Mouse (Mus musculus) midbrain, embryonic 14.5 days (tissue): ENCODE data around the gene Dcaf11. TPM values are rescaled to one million over a fixed set of nuclear protein-coding genes. Genes with fewer than 3 reads are reported as not detected.

Experiments
- ATAC-seq: fragments of 200-750 bp; cut with Nextera tagmentation; 2 replicates; pipeline ENCODE4 v1.8.0; 2017; ENCODE audit warnings: moderate number of reproducible peaks, moderate library complexity; ENCODE audit not compliant: low FRiP score, low TSS enrichment
- DNase-seq: peaks from one replicate; pipeline ENCODE4 v3.0.0-alpha.2; 2015
- H3K27ac ChIP-seq: fragments of 300-500 bp; sonication (generic); replicated peaks from 2 replicates; pipeline ENCODE4 v1.5.1; 2014; ENCODE audit warnings: mild to moderate bottlenecking, low read depth, low read length, moderate library complexity
- H3K27me3 ChIP-seq: fragments of 300-500 bp; sonication (generic); 2 replicates; pipeline ENCODE4 v1.6.1; 2014; ENCODE audit warnings: low read length, control low read depth, mixed read lengths; ENCODE audit not compliant: control insufficient read depth, insufficient read depth
- H3K36me3 ChIP-seq: fragments of 300-500 bp; sonication (generic); 2 replicates; pipeline ENCODE4 v1.6.1; 2014; ENCODE audit warnings: low read length, control low read depth; ENCODE audit not compliant: control insufficient read depth, insufficient read depth
- H3K4me1 ChIP-seq: fragments of 300-500 bp; sonication (generic); 2 replicates; pipeline ENCODE4 v1.6.1; 2014; ENCODE audit warnings: mild to moderate bottlenecking, antibody characterized with exemption, low read length, control low read depth; ENCODE audit not compliant: control insufficient read depth, insufficient read depth
- H3K4me2 ChIP-seq: fragments of 300-500 bp; sonication (generic); 2 replicates; pipeline ENCODE4 v1.6.1; 2014; ENCODE audit warnings: mild to moderate bottlenecking, low read length, moderate library complexity
- H3K4me3 ChIP-seq: fragments of 300-500 bp; sonication (generic); replicated peaks from 2 replicates; pipeline ENCODE4 v1.5.1; 2014; ENCODE audit warnings: low read depth, low read length
- H3K9ac ChIP-seq: fragments of 300-500 bp; sonication (generic); replicated peaks from 2 replicates; pipeline ENCODE4 v1.6.1; 2014; ENCODE audit warnings: mild to moderate bottlenecking, low read length, moderate library complexity
- H3K9me3 ChIP-seq: fragments of 300-500 bp; sonication (generic); 2 replicates; pipeline ENCODE4 v1.6.1; 2016; ENCODE audit warnings: low read length, control low read depth, mixed read lengths; ENCODE audit not compliant: control insufficient read depth
- WGBS: fragments of 180-500 bp; shearing (Covaris S2); extraction: QIAGEN DNeasy Blood & Tissue Kit; methylation state at CpG from one replicate; pipeline ENCODE4 v1.1.7; 2014; 5-methylcytosine and 5-hydroxymethylcytosine counted together
- polyA plus RNA-seq: library from polyadenylated mRNA; unstranded; fragments of >200 nt; fragmentation: Nextera tagmentation; extraction: Ambion mirVana; gene quantifications from 2 replicates; pipeline ENCODE4 v1.2.1, GENCODE M21; 2014

The Dcaf11 gene
- polyA plus RNA-seq, 1 experiment from 2014 or later: 133 TPM

DNA sequence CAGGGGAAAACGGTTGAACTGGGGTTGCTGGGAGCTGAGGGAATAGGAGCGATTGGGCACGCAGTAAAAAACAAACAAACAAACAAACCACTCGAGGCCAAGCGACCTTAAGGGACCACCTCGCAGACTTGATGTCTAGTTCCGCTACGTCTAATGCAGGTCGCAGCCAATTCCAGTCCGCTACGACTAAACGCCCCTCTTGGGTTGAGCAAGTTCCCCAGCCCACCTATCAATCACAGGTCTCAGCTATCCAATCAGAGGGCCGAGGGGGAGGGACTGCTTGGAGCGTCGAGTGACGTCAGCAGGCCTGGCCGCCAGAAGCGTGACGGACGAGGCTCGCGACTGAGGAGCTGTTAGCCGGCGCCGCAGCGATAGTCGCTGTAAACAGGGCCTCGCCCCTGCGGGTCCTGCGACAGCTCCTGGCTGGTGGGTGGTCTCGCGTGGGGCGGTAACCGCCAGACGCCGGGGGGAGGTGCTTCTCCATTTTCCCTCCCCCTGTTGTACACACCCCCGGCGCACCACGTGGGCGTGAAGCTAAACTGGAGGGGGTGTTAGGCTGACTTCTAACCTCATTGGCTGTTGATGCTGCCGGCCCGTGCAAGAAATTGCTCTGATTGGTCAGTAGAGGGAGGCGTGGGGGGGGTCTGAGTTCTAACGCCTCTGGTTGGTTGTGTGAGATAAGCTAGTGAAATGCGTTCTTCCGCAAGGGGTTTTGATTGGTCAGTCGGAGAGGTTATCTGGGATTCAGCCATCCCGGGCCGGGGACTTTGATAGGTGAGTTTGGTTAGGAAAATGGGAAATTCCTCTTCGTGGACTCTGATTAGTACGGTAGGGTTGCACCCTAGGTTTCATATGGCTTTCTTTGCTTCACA is 632 bp downstream of the Dcaf11 start, which contains the start of gene A730061H03Rik:
Gene A730061H03Rik, minus strand, starts transcription at position 205 of the 872 bp plus-strand sequence.
- under 1% methylated on average over 51 of the region's 51 CpGs for WGBS
- Histone ChIP-seq H3K27me3 (no peaks in the 10 kb centered on the region), H3K9me3 (no peaks in the 10 kb centered on the region), H3K36me3 (peaks cover 22% of the 10 kb centered on the region), H3K9ac (peak within 1 kb of the TSS; percentile 75), H3K4me1 (peaks cover 11% of the 10 kb centered on the region), H3K4me3 (peak within 1 kb of the TSS; percentile 67), H3K27ac (peak within 1 kb of the TSS; percentile 98), H3K4me2 (peak within 1 kb of the TSS; percentile 89)
- DNase-seq: peak; percentile 99
- ATAC-seq: peak; percentile 97

DNA sequence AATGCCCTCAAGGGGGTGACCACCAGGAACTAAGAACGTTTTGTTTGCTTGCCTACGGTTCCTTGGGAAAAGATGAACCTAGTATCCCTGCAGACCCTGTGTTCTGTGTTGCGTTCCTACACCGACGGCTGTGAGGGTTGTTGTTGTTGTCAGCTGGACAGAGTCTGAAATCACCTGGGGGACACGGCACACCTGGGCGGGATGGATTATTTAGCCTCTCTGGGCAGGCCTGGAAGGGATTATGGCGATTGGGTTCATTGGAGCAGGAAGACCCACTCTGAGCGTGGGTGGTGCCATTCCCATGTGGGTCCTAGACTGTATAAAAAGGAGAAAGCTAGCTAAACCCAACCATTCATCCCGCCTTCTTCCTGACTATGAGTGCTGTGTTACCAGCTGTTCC is 2.1 kb downstream of the Dcaf11 start:
- Histone ChIP-seq H3K4me3 (no peak overlapping the region), H3K4me2 (0 out of 2 replicates have a peak overlapping the region, but pooled peaks have one; percentile 89)
- no peak for ATAC-seq

DNA sequence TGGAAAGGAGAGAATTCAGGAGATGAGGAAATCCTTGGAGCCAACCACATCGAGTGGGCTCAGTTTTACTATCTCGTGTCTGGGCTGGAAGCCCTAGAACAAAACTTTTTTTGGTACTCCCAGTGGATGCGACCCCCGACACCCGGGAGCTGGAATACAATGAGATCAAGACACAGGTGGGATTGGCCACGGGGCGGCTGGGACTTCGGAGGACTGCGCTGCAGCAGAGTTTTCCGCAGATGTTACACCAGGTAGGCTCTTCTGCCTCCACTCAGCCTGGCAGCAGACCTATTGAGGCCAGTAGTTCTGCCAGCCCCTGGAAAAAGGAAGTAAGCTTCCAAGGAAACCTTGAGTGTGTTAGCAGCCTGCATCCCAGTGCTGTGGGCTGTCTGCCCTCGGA is 3.4 kb downstream of the Dcaf11 start:
- H3K36me3 ChIP-seq: peaks cover 49% of the 10 kb centered on the region

More for the DNA sequence above, 2.1 kb downstream of the Dcaf11 start:
- no peaks in the 10 kb centered on the region for H3K27me3 ChIP-seq
- peaks cover 11% of the 10 kb centered on the region for H3K4me1 ChIP-seq
- H3K36me3 ChIP-seq: peaks cover 36% of the 10 kb centered on the region
- no peaks in the 10 kb centered on the region for H3K9me3 ChIP-seq
- no peak overlapping the region for H3K27ac ChIP-seq
- H3K9ac ChIP-seq: no peak overlapping the region
- no peak for DNase-seq
- WGBS: 85% methylated on average over 10 of the region's 10 CpGs

DNA sequence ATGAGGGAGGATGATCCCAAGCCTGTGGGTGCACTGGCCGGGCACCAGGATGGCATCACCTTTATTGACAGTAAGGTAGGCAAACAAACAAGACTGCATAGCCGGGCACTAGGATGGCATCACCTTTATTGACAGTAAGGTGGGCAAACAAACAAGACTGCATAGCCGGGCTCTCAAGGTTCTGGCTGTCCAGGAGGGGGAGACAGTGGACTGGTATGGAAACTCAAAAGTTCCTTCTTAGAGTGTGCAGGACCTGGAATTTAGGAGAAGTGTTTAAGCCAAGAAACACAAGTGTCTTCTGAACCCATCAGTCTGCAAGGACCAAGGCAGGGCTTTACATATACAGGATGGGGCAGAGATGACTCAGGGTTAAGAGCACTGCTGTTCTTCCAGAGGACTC is 5.9 kb downstream of the Dcaf11 start:
- Histone ChIP-seq H3K4me2 (no peak overlapping the region), H3K9me3 (no peaks in the 10 kb centered on the region), H3K27ac (no peak overlapping the region), H3K36me3 (peaks cover 74% of the 10 kb centered on the region), H3K4me1 (peaks cover 8% of the 10 kb centered on the region), H3K27me3 (no peaks in the 10 kb centered on the region), H3K9ac (no peak overlapping the region), H3K4me3 (no peak overlapping the region)
- DNase-seq (no peak), ATAC-seq (no peak)
- WGBS: 88% methylated on average over 3 of the region's 3 CpGs

More for the DNA sequence above, 3.4 kb downstream of the Dcaf11 start:
- Histone ChIP-seq H3K4me1 (peaks cover 11% of the 10 kb centered on the region), H3K27ac (no peak overlapping the region), H3K27me3 (no peaks in the 10 kb centered on the region), H3K4me2 (no peak overlapping the region), H3K9ac (no peak overlapping the region), H3K4me3 (no peak overlapping the region), H3K9me3 (no peaks in the 10 kb centered on the region)
- ATAC-seq (no peak), DNase-seq (no peak)
- 93% methylated on average over 11 of the region's 11 CpGs for WGBS

DNA sequence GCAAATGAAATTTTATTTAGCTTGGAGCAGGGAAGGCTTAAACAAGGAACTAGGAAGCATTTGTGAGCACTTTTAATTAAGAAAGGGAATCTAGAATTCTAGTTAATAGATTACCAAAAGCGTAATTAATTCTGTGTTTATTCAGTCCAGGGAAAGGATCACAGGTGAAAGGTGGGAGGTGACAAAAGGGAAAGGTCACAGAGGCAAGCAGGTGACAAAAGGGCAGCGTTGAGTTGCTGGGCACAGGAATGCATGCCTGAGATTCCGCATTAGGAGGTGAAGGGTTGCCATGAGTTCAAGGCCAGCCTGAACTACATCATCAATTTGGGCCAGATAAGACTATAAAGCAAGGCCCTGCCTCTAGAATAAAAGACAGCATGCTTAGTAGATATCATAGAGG is 7.7 kb downstream of the Dcaf11 start:
- no peak overlapping the region for H3K27ac ChIP-seq
- H3K9me3 ChIP-seq: no peaks in the 10 kb centered on the region
- H3K27me3 ChIP-seq: no peaks in the 10 kb centered on the region
- ATAC-seq (no peak), DNase-seq (no peak)
- H3K36me3 ChIP-seq: peaks cover 74% of the 10 kb centered on the region
- WGBS: 89% methylated on average over 3 of the region's 3 CpGs
- H3K9ac ChIP-seq: no peak overlapping the region
- H3K4me1 ChIP-seq: no peaks in the 10 kb centered on the region
- H3K4me2 ChIP-seq: no peak overlapping the region
- no peak overlapping the region for H3K4me3 ChIP-seq

DNA sequence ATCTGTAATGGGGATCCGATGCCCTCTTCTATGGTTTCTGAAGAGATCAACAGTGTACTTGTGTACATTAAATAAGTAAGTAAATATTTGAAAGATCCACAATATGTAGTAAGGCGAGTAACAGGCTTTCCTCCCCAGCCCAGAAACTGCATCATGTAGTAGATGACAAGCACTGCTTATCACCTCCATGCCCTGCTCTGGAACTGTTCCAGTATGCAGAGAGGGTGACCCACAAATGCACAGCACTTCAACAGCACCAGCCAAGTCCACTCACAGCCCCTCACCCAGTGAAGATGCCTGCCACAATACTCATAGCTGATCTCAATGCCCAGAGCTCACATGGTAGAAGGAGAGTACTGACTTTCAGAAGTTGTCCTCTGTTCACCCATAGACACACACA is 10.8 kb downstream of the Dcaf11 start:
- Histone ChIP-seq H3K9ac (no peak overlapping the region), H3K4me2 (no peak overlapping the region), H3K9me3 (no peaks in the 10 kb centered on the region), H3K27ac (no peak overlapping the region), H3K4me1 (no peaks in the 10 kb centered on the region), H3K36me3 (peaks cover 50% of the 10 kb centered on the region), H3K27me3 (no peaks in the 10 kb centered on the region), H3K4me3 (no peak overlapping the region)
- DNase-seq (no peak), ATAC-seq (no peak)
- 91% methylated on average over 2 of the region's 2 CpGs for WGBS

DNA sequence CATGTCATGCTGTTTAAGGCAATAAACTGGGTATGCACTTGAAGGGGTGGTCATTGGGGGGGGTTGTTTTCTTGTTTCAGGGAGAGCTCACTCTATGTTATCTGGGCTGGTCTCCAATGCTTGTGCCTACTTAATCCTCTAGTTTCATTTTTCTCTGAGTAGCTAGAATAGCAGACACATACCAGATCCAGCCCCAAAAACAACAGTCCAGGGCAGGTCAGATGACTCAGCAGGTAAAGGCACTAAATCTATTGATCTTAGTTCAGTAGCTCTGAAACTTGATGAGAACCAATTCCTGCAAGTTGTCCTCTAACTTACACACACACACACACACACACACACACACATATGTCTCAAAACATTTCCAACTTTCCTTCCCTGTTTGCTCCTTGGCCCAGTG is 12.0 kb downstream of the Dcaf11 start:
- Histone ChIP-seq H3K27ac (no peak overlapping the region), H3K36me3 (peaks cover 39% of the 10 kb centered on the region), H3K9me3 (no peaks in the 10 kb centered on the region), H3K4me3 (no peak overlapping the region), H3K9ac (no peak overlapping the region), H3K27me3 (no peaks in the 10 kb centered on the region), H3K4me1 (no peaks in the 10 kb centered on the region), H3K4me2 (no peak overlapping the region)
- DNase-seq (no peak), ATAC-seq (no peak)

DNA sequence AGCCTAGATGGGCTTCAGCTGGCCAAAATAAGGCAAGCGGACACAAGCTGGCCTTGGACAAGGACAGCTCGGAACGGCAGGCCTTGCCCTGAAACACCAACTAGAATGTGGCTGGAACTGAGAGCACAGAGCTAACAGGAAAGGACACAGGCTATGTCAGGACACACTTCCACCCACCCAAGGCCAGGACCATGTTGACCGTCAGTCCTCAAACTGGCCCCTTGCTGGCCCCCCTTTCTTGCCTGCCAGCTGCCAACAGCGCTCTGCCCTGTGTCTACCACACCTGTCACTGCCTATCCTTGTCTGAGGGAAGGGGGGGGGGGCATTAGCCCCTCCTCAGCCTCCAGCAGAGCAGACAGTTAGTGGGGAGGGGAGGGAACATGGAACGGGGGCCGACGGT is 15.5 kb downstream of the Dcaf11 start, which contains the start of gene Fitm1:
Gene Fitm1, plus strand, starts transcription at position 316 of the 400 bp plus-strand sequence.
- Histone ChIP-seq H3K4me1 (peaks cover 13% of the 10 kb centered on the region), H3K27me3 (no peaks in the 10 kb centered on the region), H3K27ac (no peak within 1 kb of the TSS), H3K36me3 (peaks cover 11% of the 10 kb centered on the region), H3K4me2 (no peak within 1 kb of the TSS), H3K4me3 (no peak within 1 kb of the TSS), H3K9me3 (no peaks in the 10 kb centered on the region), H3K9ac (no peak within 1 kb of the TSS)
- ATAC-seq (no peak), DNase-seq (no peak)
- WGBS: 80% methylated on average over 8 of the region's 8 CpGs

DNA sequence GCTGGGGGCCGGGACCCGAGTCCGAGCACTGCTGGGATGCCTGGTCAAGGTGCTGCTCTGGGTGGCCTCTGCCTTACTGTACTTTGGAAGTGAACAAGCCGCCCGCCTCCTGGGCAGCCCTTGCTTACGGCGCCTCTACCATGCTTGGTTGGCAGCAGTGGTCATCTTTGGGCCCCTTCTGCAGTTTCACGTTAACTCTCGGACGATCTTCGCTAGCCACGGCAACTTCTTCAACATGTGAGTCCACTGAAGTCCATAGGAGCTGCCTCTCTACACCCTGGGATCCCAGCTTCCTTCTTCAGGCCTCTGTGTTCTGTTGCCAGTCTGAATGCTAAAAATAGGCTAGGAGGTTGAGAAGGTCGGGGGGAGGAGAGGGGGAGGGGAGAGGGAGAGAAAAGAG is 15.9 kb downstream of the Dcaf11 start:
- no peaks in the 10 kb centered on the region for H3K27me3 ChIP-seq
- WGBS: 80% methylated on average over 13 of the region's 13 CpGs

More for the DNA sequence above, 15.9 kb downstream of the Dcaf11 start:
- Histone ChIP-seq H3K9me3 (no peaks in the 10 kb centered on the region), H3K4me2 (no peak overlapping the region), H3K4me1 (peaks cover 13% of the 10 kb centered on the region), H3K36me3 (peaks cover 11% of the 10 kb centered on the region), H3K4me3 (no peak overlapping the region), H3K9ac (no peak overlapping the region), H3K27ac (no peak overlapping the region)
- DNase-seq: no peak
- no peak for ATAC-seq
